Mouse (Mus musculus) liver, embryonic 13.5 days (tissue): ENCODE measurements around the gene Selp. TPM values are rescaled to one million over a fixed set of nuclear protein-coding genes. Genes with fewer than 3 reads are reported as not detected.

ENCODE experiments used
- ATAC-seq: fragments of 200-750 bp; cut with Nextera tagmentation; 2 replicates; pipeline ENCODE4 v1.8.0; 2017; ENCODE audit warnings: low read depth, mild to moderate bottlenecking, moderate number of reproducible peaks, moderate library complexity
- DNase-seq: peaks from one replicate; pipeline ENCODE4 v3.0.0; 2022
- H3K27ac ChIP-seq: fragments of 300-500 bp; sonication (generic); 2 replicates; pipeline ENCODE4 v1.5.1; 2015; ENCODE audit warnings: moderate library complexity, mild to moderate bottlenecking, inconsistent platforms
- H3K27me3 ChIP-seq: fragments of 300-500 bp; sonication (generic); 2 replicates; pipeline ENCODE4 v1.6.1; 2015; ENCODE audit warnings: mild to moderate bottlenecking, inconsistent platforms
- H3K36me3 ChIP-seq: fragments of 300-500 bp; sonication (generic); 2 replicates; pipeline ENCODE4 v1.6.1; 2015; ENCODE audit warnings: mild to moderate bottlenecking, inconsistent platforms
- H3K4me1 ChIP-seq: fragments of 300-500 bp; sonication (generic); replicated peaks from 2 replicates; pipeline ENCODE4 v1.6.1; 2015; ENCODE audit warnings: inconsistent platforms
- H3K4me2 ChIP-seq: fragments of 300-500 bp; sonication (generic); 2 replicates; pipeline ENCODE4 v1.6.1; 2015; ENCODE audit warnings: inconsistent platforms, mild to moderate bottlenecking, moderate library complexity
- H3K4me3 ChIP-seq: fragments of 300-500 bp; sonication (generic); replicated peaks from 2 replicates; pipeline ENCODE4 v1.5.1; 2015; ENCODE audit warnings: mild to moderate bottlenecking, inconsistent platforms
- H3K9ac ChIP-seq: fragments of 300-500 bp; sonication (generic); 2 replicates; pipeline ENCODE4 v1.6.1; 2015; ENCODE audit warnings: mild to moderate bottlenecking, inconsistent platforms
- H3K9me3 ChIP-seq: fragments of 300-500 bp; sonication (generic); replicated peaks from 2 replicates; pipeline ENCODE4 v1.6.1; 2016; ENCODE audit warnings: inconsistent platforms
- WGBS: fragments of 180-500 bp; shearing (Covaris S2); methylation state at CpG from one replicate; pipeline ENCODE4 v1.1.7; 2015; ENCODE audit not compliant: insufficient replicate concordance; 5-methylcytosine and 5-hydroxymethylcytosine counted together
- polyA plus RNA-seq: library from polyadenylated mRNA; unstranded; fragments of >200 nt; fragmentation: Nextera tagmentation; extraction: Ambion mirVana; gene quantifications from 2 replicates; pipeline ENCODE4 v1.2.1, GENCODE M21; 2015

Selp gene
- polyA plus RNA-seq, 1 experiment from 2014 or later = 0.53 TPM

DNA sequence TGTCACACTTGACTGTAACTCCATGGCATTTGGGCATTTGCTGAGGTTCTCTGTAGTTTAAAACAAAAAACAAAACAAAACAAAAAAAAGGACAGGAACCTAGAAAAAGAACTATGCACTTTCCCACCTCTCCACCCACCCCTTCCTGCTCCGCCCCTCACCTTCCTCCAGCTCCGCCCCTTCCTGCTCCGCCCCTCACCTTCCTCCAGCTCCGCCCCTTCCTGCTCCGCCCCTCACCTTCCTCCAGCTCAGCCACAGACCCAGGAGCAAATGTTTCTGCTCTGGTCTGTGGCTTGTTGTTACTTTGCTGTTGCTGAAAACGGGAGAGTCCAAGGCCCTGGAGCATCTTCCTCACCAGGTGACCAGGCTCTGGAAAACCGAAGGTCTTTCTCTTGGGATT is 34.0 kb downstream of the Selp start:
- Histone ChIP-seq H3K4me3 (no peak overlapping the region), H3K36me3 (no peaks in the 10 kb centered on the region), H3K4me1 (peaks cover 10% of the 10 kb centered on the region; the same call in 1 of the 2 replicates), H3K9ac (no peak overlapping the region), H3K9me3 (no peaks in the 10 kb centered on the region), H3K27me3 (no peaks in the 10 kb centered on the region), H3K4me2 (no peak overlapping the region), H3K27ac (no peak overlapping the region)
- 78% methylated on average over 7 of the region's 7 CpGs for WGBS
- DNase-seq (no peak), ATAC-seq (no peak)

DNA sequence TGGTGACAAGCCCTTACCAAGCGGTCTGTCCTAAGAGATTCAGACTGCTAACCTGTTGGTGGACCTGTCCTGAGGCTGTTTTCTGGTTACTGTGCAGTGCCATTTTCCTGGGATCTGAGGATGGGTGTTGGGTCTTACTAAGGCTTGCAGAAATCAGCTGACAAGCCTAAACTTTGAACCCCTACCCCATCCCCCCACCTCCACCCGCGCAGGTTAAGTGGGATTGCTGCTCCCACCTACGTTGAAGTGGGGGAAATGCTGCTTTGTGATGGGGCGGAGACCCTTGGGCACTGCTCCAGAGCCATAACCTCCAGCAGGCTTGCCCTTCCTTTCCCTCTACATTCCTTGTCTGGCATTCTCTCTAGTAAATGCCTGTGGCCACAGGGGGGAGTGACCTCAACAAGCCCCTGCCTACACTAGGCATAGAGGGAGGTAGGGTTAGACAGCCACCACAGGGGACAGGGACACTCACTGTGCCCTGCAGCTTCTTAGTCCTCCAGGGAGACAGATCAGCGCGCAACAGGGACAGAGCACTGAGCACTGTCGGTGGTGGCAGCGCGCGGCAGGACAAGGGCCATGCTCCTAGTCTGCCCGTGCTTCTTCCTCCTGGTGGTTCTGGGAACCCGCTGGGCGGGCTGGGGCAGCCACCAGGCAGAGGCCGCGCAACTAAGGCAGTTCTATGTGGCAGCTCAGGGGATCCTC is 36.5 kb downstream of the Selp start, which contains the start of gene F5:
TSS of gene F5 (plus strand) at position 452 of the 702 bp plus-strand sequence.
- Histone ChIP-seq H3K4me3 (peak within 1 kb of the TSS; percentile 45), H3K9ac (peak within 1 kb of the TSS; percentile 50), H3K36me3 (no peaks in the 10 kb centered on the region), H3K27ac (peak within 1 kb of the TSS; percentile 43; the same call in 1 of the 2 replicates), H3K9me3 (no peaks in the 10 kb centered on the region), H3K27me3 (no peaks in the 10 kb centered on the region), H3K4me2 (peak within 1 kb of the TSS; percentile 36), H3K4me1 (peaks cover 10% of the 10 kb centered on the region; the same call in 1 of the 2 replicates)
- ATAC-seq (peak; percentile 71), DNase-seq (no peak)
- WGBS = 13% methylated on average over 16 of the region's 16 CpGs

DNA sequence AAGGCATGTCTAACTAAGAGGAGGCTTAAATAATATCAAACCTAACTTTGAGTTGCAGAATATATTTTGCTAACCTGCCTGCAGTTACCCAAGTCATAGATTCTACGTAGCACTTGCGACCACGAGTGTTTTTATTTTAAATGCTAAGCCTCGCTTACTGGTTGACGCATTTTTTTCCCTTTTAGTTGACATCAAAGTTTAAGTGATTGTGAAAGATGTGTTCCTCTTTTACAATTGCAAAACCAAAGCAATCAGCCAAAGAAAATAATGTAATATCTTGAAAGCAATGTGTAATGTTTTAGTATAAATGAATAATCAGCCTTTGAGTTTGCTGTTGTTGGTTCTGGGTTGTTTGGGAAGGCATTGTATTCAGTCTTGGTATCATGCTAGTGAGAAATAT is 37.8 kb downstream of the Selp start:
- no peaks in the 10 kb centered on the region for H3K36me3 ChIP-seq
- H3K9me3 ChIP-seq = no peaks in the 10 kb centered on the region
- no peak overlapping the region for H3K27ac ChIP-seq
- peak overlapping the region; percentile 36; the same call in 1 of the 2 replicates for H3K4me2 ChIP-seq
- peak overlapping the region; percentile 8; the same call in 1 of the 2 replicates for H3K4me3 ChIP-seq
- H3K9ac ChIP-seq = no peak overlapping the region
- peaks cover 10% of the 10 kb centered on the region; the same call in 1 of the 2 replicates for H3K4me1 ChIP-seq
- ATAC-seq = no peak
- H3K27me3 ChIP-seq = no peaks in the 10 kb centered on the region
- WGBS = 59% methylated on average over 5 of the region's 5 CpGs
- DNase-seq = no peak

DNA sequence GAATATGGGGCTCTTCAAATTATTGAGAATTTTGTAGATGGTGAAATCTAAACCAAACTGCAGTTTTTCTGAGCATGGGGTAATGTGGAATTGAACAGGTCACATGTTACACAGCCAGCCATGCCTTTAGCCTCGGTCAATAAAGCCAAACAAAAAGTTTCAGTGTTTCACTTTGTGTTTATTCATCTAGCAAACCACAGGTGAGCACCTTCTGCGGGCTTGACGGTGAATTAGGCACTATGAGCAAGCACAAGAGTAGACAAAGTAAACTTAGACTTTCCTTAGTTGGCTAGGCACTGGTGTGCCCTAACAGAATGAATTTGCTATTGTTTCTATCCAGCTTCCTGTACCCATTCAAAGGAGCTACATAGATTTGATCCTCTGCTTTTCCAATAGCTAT is 39.9 kb downstream of the Selp start:
- WGBS = 53% methylated on average over 3 of the region's 3 CpGs
- Histone ChIP-seq H3K4me3 (no peak overlapping the region), H3K27me3 (no peaks in the 10 kb centered on the region), H3K36me3 (no peaks in the 10 kb centered on the region), H3K27ac (no peak overlapping the region), H3K4me1 (peaks cover 10% of the 10 kb centered on the region; the same call in 1 of the 2 replicates), H3K9ac (no peak overlapping the region), H3K9me3 (no peaks in the 10 kb centered on the region), H3K4me2 (no peak overlapping the region)
- DNase-seq (no peak), ATAC-seq (no peak)

DNA sequence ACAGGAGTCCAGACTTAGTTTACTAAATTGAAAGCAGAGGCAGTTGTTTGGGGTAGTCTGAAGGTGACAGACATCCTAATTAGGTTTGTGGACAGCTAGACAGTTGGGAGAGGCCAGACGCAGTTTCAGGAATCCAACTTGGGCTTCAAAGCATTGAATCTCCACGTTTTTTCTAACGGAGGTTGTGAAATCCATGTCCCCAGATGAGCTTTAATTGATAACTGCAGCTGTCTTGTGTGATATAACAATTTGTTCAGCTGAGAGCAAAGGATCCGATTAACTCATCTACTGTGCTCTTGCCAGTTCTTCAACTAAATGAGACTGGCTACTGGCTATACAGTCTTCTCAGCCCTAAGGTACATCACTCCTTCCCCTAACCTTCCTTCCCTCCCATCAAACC is 43.5 kb downstream of the Selp start:
- no peak overlapping the region for H3K4me2 ChIP-seq

DNA sequence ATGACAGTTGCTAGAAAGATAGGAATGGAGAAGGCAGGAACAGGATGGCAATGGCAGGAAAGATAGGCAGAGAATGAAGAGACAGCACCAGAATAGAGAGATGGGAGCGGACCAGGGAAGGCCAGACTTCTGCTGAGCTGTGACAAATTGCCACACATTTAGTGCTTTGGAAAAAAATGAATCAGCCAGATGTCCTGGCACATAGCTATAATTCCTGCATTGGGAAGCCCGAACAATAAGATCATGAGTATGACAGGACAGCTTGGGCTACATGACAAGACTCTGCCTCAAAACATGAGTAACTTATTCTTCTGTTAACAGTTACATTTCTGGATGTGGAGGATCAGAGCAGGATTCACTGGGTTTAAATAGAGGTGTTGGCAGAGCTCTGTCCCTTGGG is 44.7 kb downstream of the Selp start:
- Histone ChIP-seq H3K4me2 (no peak overlapping the region), H3K36me3 (no peaks in the 10 kb centered on the region), H3K27ac (no peak overlapping the region), H3K4me1 (no peaks in the 10 kb centered on the region), H3K9ac (no peak overlapping the region), H3K4me3 (no peak overlapping the region), H3K27me3 (no peaks in the 10 kb centered on the region), H3K9me3 (no peaks in the 10 kb centered on the region)
- ATAC-seq = no peak; the same call in 1 of the 2 replicates
- WGBS = 51% methylated on average over 2 of the region's 2 CpGs
- no peak for DNase-seq

More for the DNA sequence above, 43.5 kb downstream of the Selp start:
- WGBS = 56% methylated on average over 4 of the region's 4 CpGs
- 0 out of 2 replicates have a peak, but pooled peaks cover 1% of the 10 kb centered on the region for H3K4me1 ChIP-seq
- no peak overlapping the region for H3K27ac ChIP-seq
- H3K36me3 ChIP-seq = no peaks in the 10 kb centered on the region
- ATAC-seq (no peak), DNase-seq (no peak)
- no peaks in the 10 kb centered on the region for H3K27me3 ChIP-seq
- no peaks in the 10 kb centered on the region for H3K9me3 ChIP-seq
- H3K9ac ChIP-seq = no peak overlapping the region
- no peak overlapping the region for H3K4me3 ChIP-seq

DNA sequence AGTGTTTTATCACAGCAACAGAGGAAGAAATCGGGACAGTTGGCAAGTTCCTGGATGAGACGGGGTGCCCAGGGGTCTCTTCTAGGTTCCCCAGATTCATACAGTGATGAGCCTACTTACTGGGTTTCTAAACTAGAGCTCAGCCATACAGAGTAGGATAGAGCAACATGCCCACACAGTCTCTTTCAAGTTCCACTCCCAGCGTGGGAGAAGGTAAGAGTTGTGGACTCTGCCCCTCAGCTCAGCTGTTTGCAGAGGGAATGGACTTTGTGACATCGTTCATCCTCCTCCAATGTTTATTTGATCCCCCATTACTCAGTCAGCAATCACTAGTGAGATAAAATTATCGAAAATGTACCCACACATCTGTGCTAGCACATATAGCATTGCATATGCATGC is 47.7 kb downstream of the Selp start:
- no peak for DNase-seq
- no peaks in the 10 kb centered on the region for H3K27me3 ChIP-seq
- H3K9ac ChIP-seq = no peak overlapping the region
- WGBS = 55% methylated on average over 5 of the region's 5 CpGs
- no peak overlapping the region for H3K4me3 ChIP-seq
- no peaks in the 10 kb centered on the region for H3K36me3 ChIP-seq
- peak overlapping the region; percentile 63 for H3K27ac ChIP-seq
- no peak overlapping the region for H3K4me2 ChIP-seq
- peak; percentile 78 for ATAC-seq
- no peaks in the 10 kb centered on the region for H3K9me3 ChIP-seq
- H3K4me1 ChIP-seq = no peaks in the 10 kb centered on the region

DNA sequence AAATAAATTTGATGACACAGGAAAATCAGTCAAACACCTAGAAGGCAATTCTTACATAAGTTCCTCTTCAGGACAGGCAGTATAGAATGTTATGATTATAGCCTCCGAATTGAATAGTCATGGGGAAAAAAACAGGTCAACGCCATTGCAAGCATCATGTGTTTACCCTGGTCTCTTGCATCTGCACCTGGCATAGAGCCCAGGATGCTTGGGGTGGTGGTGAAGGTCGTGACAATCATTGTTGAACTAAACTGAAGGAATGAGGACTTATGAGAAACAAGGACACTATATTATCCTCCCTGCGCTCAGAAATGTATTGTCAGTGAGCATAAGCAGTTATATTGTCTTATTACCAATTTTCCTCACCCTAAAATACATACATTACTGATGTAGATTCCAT is 53.8 kb downstream of the Selp start:
- 58% methylated on average over 4 of the region's 4 CpGs for WGBS
- ATAC-seq = no peak

DNA sequence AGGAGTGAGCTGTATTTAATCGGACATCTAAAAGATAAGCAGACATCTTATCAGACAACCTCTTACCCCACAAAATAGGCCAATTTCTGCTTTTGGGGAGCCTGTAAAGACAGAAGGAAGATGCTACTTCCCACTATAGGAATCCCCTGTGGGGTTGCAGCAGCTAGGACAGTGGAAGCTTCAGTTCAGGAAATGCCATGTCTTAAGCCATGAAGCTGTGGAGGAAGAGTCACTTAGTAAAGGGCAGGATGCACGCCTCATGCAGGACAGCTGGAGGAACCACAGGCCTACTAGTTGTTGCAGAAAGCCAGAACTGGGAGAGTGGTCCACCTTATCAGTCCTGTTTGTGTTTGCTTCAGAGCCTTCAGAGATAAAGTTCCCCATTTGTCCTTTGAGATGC is 55.4 kb downstream of the Selp start:
- 17% methylated on average over 2 of the region's 2 CpGs for WGBS
- no peaks in the 10 kb centered on the region for H3K36me3 ChIP-seq
- ATAC-seq = no peak
- H3K4me1 ChIP-seq = no peaks in the 10 kb centered on the region
- H3K4me3 ChIP-seq = no peak overlapping the region
- no peaks in the 10 kb centered on the region for H3K27me3 ChIP-seq
- no peak for DNase-seq
- no peak overlapping the region for H3K9ac ChIP-seq
- H3K4me2 ChIP-seq = no peak overlapping the region
- H3K27ac ChIP-seq = no peak overlapping the region
- H3K9me3 ChIP-seq = no peaks in the 10 kb centered on the region

More for the DNA sequence above, 53.8 kb downstream of the Selp start:
- Histone ChIP-seq H3K4me1 (no peaks in the 10 kb centered on the region), H3K36me3 (no peaks in the 10 kb centered on the region), H3K9ac (no peak overlapping the region), H3K9me3 (no peaks in the 10 kb centered on the region), H3K27me3 (no peaks in the 10 kb centered on the region), H3K4me2 (no peak overlapping the region), H3K4me3 (no peak overlapping the region), H3K27ac (no peak overlapping the region)
- DNase-seq = no peak

DNA sequence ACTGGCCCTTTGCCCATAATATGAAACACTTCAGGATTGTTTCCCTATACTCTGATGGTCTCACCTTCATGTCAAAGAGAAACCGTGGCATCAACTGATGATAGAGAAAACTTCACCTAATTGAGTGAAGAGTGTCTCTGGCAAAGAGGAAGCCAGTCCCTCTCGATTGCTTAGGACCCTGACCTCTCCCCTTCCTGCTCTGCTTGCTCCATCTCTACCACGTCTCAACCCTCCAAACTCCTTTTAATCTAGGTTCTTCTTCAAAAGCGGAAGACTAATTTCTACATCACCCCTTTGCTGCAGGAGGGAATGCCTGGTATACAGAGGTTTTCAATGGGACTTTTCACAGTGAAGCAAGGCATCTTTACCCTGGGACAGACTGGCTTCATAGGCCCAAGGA is 58.1 kb downstream of the Selp start:
- no peak overlapping the region for H3K4me2 ChIP-seq
- H3K9ac ChIP-seq = no peak overlapping the region
- no peak for DNase-seq
- H3K27ac ChIP-seq = no peak overlapping the region
- no peaks in the 10 kb centered on the region for H3K9me3 ChIP-seq
- no peaks in the 10 kb centered on the region for H3K27me3 ChIP-seq
- no peaks in the 10 kb centered on the region for H3K4me1 ChIP-seq
- H3K36me3 ChIP-seq = no peaks in the 10 kb centered on the region
- WGBS = 50% methylated on average over 4 of the region's 4 CpGs
- H3K4me3 ChIP-seq = no peak overlapping the region
- no peak for ATAC-seq

DNA sequence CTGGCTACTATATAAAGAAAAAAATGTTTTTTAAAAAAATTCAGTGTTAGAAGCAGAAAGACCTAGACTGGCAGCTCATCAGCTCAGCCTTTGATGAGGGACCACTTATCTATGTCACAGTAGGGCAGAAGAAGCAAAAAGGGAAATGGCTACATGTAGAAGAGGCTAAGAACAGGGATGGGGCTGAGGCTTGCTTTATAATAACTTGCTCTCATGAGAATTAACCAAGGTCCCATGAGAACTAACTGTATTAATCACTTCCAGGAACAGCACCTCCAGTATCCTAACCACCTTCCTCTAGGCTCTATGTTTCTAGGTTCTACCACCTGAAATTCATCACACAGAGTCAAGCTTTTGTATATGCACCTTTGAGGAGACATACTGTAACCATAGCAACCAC is 61.8 kb downstream of the Selp start:
- no peak overlapping the region for H3K9ac ChIP-seq
- H3K27ac ChIP-seq = no peak overlapping the region
- ATAC-seq (no peak), DNase-seq (no peak)
- H3K4me1 ChIP-seq = no peaks in the 10 kb centered on the region
- no peaks in the 10 kb centered on the region for H3K27me3 ChIP-seq
- no peaks in the 10 kb centered on the region for H3K36me3 ChIP-seq
- no peaks in the 10 kb centered on the region for H3K9me3 ChIP-seq
- no peak overlapping the region for H3K4me2 ChIP-seq
- H3K4me3 ChIP-seq = no peak overlapping the region

DNA sequence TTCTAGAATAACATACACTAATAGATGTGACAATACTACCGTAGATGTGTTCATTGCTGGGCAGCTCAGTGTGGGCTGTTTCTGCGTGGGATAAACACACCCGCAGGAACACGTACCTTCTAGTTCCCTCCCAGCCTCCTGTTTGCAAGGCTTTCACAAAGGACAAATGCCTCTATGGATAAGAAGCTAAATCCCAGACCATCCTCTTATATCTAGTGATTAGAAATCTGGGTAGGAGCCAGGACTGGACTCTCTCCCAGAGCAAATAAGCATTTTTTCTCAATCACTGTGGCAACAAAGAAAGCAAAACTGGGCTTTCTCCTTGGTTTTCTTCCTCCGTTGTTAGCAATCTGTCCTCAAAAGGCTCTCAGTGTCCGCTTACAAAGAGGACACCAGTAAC is 63.4 kb downstream of the Selp start:
- 0 out of 2 replicates have a peak, but pooled peaks cover 2% of the 10 kb centered on the region for H3K36me3 ChIP-seq
- H3K4me1 ChIP-seq = no peaks in the 10 kb centered on the region
- no peak overlapping the region for H3K9ac ChIP-seq
- H3K4me2 ChIP-seq = no peak overlapping the region
- no peak overlapping the region for H3K4me3 ChIP-seq
- H3K9me3 ChIP-seq = no peaks in the 10 kb centered on the region
- no peak for DNase-seq
- no peaks in the 10 kb centered on the region for H3K27me3 ChIP-seq
- no peak overlapping the region for H3K27ac ChIP-seq
- no peak for ATAC-seq
- WGBS = 69% methylated on average over 6 of the region's 6 CpGs
